Mouse (Mus musculus): Measurements from ENCODE around the gene Mgat4d. TPM values are rescaled to one million over a fixed set of nuclear protein-coding genes. Genes with fewer than 3 reads are reported as not detected.
A peak's percentile ranks its signal among the peaks of the same experiment; 100 is the strongest.
"Not testable (repeated sequence)": the region's sequence is repeated elsewhere in the genome, so short reads cannot be mapped to it uniquely, and the experiment has no call there.

Gene Mgat4d
- polyA plus RNA-seq (2012; rRNA removed), result not detected in 2 replicates

- no peak for DNase-seq (ENCODE audit: low read depth, low spot score)
- 74% methylated on average over 18 of the region's 18 CpGs for WGBS
Measured at GRCm38 (mm10) chr8:83348263-83348662, at the start of gene Mgat4d. TSS of gene Mgat4d (plus strand) at chr8:83348471.

- no peak for DNase-seq (ENCODE audit: low read depth, low spot score)
- WGBS, result 45% methylated on average over 1 of the region's 1 CpGs
Measured at GRCm38 (mm10) chr8:83300135-83300534, 48.1 kb upstream of the Mgat4d start.

- no peak for DNase-seq (ENCODE audit: low read depth, low spot score)
- 100% methylated on average over 1 of the region's 1 CpGs for WGBS
Measured at GRCm38 (mm10) chr8:83304946-83305345, 43.3 kb upstream of the Mgat4d start.

DNA sequence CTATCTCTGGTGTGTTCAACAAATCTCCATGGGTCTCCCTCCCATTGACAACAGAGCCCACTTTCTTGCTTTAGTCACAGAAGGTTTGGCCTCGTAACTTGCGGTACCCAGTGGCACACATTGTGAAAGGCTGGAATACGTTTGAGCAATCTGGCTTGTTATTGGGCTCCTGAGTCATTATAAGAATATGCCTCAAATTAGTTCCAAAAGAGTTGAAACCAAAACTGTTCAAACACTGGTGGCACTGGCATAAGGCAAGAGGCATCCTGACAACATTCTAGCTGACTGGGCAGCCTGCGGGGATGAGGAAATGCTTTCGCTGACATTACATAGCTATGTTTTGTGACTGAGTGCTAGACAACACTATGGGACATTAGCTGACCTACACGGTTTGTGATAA, 38.4 kb upstream of the Mgat4d start:
- WGBS, result 87% methylated on average over 6 of the region's 6 CpGs
- no peak for DNase-seq (ENCODE audit: low read depth, low spot score)

GRCm38 (mm10) chr8:83315084-83315483, 33.2 kb upstream of the Mgat4d start:
- WGBS, result 85% methylated on average over 4 of the region's 4 CpGs
- not testable (repeated sequence) for DNase-seq (ENCODE audit: low read depth, low spot score)

DNA sequence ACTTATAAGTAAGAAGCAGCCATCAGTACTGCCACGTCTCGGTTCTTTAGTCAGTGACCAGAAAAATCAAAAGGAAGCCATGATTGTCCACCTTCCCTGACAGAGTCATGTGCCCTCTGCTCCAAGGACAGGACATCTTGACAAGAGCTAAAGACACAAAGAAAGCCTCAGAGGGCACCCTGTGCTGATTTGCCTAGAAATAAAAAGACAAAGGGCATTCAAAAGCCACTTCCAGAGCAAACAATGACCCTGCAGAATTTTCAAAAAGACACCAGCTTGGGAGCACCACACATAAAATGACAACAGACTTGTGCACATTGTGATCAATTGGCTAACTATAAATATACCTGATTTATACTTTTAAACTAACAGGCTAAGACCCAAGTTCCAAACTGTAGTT, 32.6 kb upstream of the Mgat4d start:
- no peak for DNase-seq (ENCODE audit: low read depth, low spot score)
- 98% methylated on average over 2 of the region's 2 CpGs for WGBS

DNA sequence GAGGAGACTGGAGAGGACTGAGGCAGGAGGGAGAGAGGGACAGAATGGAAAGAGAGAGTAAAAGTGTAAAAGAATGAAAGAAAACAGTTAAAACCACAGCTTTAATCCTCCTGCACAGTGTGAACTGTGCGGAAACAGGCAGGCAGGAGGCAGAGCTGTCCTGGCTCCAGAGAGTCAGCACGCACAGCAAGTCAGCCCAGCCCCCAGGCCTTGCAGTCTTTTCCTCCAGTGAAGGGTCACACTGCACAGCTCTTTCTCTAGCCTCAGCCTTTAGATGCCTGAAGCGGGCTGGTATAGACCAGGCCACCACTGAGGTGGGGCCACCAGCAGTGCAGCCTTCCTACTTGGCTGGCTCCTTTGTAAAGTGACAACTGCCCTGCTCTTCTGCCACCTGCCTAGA, 27.7 kb upstream of the Mgat4d start:
- WGBS, result 96% methylated on average over 3 of the region's 3 CpGs
- no peak for DNase-seq (ENCODE audit: low read depth, low spot score)

- 95% methylated on average over 6 of the region's 6 CpGs for WGBS
- no peak for DNase-seq (ENCODE audit: low read depth, low spot score)
Measured at GRCm38 (mm10) chr8:83322374-83322773, 25.9 kb upstream of the Mgat4d start.

GRCm38 (mm10) chr8:83323056-83323455, 25.2 kb upstream of the Mgat4d start:
- no peak for DNase-seq (ENCODE audit: low read depth, low spot score)
- 90% methylated on average over 2 of the region's 2 CpGs for WGBS

- 87% methylated on average over 5 of the region's 5 CpGs for WGBS
- DNase-seq (ENCODE audit: low read depth, low spot score), result no peak
Measured at GRCm38 (mm10) chr8:83327889-83328288, 20.4 kb upstream of the Mgat4d start.

GRCm38 (mm10) chr8:83331567-83331898, 16.7 kb upstream of the Mgat4d start:
- DNase-seq (ENCODE audit: low read depth, low spot score), result no peak
- WGBS, result 15% methylated on average over 7 of the region's 7 CpGs

DNA sequence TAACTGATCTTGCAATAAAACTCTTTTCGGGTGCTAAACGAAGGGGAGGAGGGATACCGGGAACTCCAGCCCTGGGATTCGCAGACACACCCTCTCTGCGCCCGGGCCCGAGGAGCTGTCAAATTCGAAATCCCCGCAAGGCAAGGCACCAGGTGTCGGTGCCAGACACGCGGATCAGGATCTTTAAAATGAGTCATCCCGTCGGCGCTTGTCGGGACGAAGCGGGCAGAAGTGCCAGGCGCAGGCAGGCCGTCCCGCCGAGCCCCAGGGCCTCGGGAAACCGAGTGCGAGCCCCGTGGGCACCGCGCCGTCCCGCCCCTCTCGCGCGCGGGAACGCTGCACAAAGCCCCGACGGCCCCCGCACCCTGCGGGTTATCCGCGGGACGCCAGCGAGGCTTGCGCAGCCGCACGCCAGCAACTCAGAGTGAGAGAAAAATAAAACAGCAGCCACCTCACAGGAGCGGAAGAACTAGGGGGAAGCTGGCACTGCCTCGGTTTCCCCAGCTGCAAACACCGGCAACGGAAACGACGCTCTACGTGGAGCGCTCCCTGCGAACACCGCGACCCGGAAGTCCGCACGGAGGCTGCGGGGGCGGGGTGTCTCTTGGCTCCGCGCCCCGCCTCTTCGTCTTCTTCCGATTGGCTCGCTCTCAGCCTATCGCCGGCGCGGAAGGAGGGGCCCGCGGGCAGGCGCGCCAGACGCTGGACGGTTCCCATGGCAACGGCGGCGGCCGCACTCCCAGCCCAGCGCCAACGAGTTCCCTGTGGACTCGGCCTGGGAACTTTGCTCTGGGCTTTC, 16.2 kb upstream of the Mgat4d start, which contains the start of gene Elmod2:
Gene Elmod2, minus strand, starts transcription at position 588 of the 799 bp plus-strand sequence.
- peak; percentile 94 for DNase-seq (ENCODE audit: low read depth, low spot score)
- WGBS, result under 1% methylated on average over 85 of the region's 85 CpGs

DNA sequence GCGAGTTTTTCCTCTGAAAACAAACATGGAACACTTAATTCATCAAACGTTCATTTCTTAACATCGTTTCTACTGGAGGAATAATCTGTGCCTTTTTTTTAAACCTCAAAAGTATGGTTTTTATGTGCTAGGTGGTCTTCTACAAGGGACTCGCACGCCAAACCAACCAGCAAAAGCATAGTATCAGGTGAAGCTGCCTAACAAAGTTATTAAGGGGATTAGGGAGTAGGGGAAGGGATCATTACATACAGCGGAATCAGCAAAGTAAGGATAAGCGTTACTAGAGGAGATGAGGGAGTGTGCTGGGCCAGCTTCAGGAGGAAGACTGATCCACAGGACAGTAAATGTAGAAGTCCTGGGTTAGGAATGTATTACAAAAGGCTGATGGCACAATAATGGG, 15.4 kb upstream of the Mgat4d start:
- WGBS, result 28% methylated on average over 7 of the region's 7 CpGs
- no peak for DNase-seq (ENCODE audit: low read depth, low spot score)

DNA sequence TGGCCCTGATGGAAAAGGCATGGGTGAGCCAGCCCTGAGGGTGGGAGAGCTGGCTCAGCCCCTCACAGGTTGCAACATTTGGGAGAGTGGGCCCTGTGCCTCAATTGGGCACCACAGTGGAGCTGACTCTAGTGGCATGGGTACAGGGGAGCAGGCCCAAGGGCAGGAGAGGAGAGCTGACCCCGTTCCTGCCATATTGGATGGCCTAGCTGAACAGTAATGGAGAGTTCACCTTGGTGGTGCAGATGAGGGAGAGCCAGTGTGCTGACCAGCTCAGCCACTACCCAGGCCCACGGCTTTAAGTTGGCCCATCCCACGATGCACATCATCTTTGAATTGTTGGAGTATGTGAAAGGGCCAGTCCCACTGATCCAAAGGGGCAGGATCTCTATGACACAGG, 6.2 kb upstream of the Mgat4d start:
- DNase-seq (ENCODE audit: low read depth, low spot score), result no peak

DNA sequence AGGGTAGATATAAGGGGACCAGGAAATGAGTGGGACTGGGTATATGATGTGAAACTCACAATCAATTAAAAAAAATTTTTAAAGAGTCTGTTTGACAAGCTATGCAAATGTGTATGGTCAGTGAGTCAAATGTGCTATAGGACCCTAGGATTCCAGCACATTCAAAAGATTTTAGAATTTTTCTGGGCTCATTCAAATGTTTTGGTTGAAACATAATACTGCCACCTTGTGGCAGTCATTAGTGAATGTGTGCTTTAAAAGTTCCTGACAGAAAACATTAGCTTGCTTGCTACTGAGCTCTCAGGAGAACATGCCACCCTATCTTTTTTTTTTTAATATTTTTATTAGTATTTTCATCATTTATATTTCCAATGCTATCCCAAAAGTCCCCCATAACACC, 5.6 kb upstream of the Mgat4d start:
- DNase-seq (ENCODE audit: low read depth, low spot score), result no peak

More for the DNA sequence above, 6.2 kb upstream of the Mgat4d start:
- 89% methylated on average over 3 of the region's 3 CpGs for WGBS

DNA sequence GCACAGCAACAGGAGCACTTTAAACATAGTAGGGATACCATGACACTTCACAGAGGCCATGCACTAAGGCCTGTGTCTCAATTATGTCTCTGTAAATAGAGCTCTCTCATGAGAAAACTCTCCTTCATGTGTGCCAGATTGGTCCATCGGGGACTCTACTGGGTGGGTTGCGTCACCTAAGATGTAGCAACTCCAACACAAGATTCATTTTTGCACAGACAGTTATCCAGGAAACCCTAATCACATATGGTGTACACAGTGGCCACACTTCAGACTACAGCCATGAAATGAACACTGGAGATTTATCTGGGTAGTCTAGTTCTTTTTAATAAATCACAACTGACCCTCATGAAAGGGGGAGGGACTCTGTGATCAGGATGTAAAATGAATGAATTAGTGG, 3.0 kb downstream of the Mgat4d start:
- no peak for DNase-seq (ENCODE audit: low read depth, low spot score)
- WGBS, result 93% methylated on average over 2 of the region's 2 CpGs

- no peak for DNase-seq (ENCODE audit: low read depth, low spot score)
- 60% methylated on average over 7 of the region's 7 CpGs for WGBS
Measured at GRCm38 (mm10) chr8:83363156-83363769, 15.0 kb downstream of the Mgat4d start.

DNA sequence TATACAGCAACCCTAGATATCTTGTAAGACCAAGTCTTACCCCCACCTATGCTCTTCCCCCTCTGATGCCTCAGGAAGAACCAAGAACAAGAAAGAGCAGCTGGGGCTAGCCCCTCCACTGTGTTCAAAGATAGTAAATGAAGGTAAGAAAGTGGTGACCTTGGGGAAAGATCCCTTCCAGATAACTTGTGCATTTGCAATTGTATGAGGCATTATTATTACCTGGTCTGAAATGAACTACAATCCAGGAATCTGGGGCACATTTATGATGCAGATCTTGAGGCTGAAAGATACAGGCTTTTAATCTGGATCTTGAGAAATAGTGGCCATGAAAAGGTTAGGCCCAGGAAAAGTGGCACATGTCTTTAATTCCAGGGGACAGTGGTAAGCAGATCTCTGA, 29.0 kb downstream of the Mgat4d start:
- no peak for DNase-seq (ENCODE audit: low read depth, low spot score)

DNA sequence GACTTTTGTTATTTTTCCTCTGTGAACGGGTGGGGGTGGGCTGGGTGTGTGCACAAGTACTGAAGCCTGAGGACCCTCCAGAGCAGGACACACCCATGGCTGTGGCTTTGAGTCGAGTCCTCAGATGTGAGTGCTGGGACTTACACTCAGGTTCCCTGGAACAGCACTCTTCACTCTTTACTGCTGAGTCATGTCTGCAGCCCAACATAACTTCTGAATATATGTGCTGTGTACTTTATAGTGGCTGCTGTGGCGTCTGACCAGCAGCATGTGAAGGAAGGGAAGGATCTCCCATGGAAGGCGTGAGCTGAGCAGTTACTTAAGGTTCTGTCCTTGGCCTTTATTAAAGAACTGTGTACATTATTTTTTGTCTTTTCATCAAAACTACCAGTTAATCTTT, 31.9 kb downstream of the Mgat4d start:
- WGBS, result 20% methylated on average over 4 of the region's 4 CpGs
- DNase-seq (ENCODE audit: low read depth, low spot score), result no peak

DNA sequence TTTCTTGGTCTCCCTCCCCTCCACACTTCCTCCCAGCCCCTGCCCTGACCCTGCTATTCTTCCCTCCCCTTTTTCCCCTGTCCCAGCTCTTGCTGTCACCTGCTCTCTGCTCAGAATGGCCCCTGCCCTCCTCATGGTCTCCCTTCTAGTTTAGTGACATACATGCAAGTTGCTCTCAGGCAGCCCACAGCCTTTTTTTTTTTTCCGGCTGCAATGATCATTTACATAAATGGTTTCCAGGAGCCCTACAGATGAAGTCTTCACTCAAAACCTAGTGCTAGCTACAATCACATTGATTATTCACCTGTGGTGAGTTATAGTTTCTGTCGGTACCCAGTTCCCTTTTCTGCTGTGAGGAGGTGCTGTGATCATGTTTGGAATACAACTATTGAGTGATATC, 32.7 kb downstream of the Mgat4d start:
- no peak for DNase-seq (ENCODE audit: low read depth, low spot score)
- WGBS, result 86% methylated on average over 2 of the region's 2 CpGs

- DNase-seq (ENCODE audit: low read depth, low spot score), result no peak
- WGBS, result 34% methylated on average over 2 of the region's 2 CpGs
Measured at GRCm38 (mm10) chr8:83382850-83383249, 34.6 kb downstream of the Mgat4d start.

All from large intestine, adult 2 months (tissue).